ENCODE assay signal across 8 mouse cellular contexts in genomic region chr6:12748454-12748786, GRCm38 (mm10). TPM values are rescaled to one million over a fixed set of nuclear protein-coding genes. Genes with fewer than 3 reads are reported as not detected.
DNase-seq lines count a peak whose midpoint lies in the region; ATAC-seq and TF ChIP-seq lines count a peak whose summit lies in the region.

No protein-coding gene starts in this region.

- TF ChIP-seq EP300 in heart, adult 2 months (IDR thresholded peaks at IDR 0.05; ENCODE audit: insufficient read depth, low read depth, low read length) = no peak
- TF ChIP-seq EP300 in ES-Bruce4 (IDR thresholded peaks at IDR 0.05; ENCODE audit: insufficient read depth, low read depth, low read length) = no peak

- under 1% methylated on average over 6 of the region's 6 CpGs for WGBS in heart, adult 2 months
- 1% methylated on average over 6 of the region's 6 CpGs for WGBS in forebrain, embryonic 12.5 days
- under 1% methylated on average over 6 of the region's 6 CpGs for WGBS in limb, embryonic 14.5 days
- WGBS in stomach, embryonic 14.5 days = 1% methylated on average over 6 of the region's 6 CpGs

- H3K27me3 ChIP-seq in heart, adult 2 months (ENCODE audit: control insufficient read depth, insufficient read depth, low read length) = no peaks in the 10 kb centered on the region
- 0 out of 2 replicates have a peak, but pooled peaks cover 5% of the 10 kb centered on the region for H3K27me3 ChIP-seq in ES-Bruce4 (ENCODE audit: control insufficient read depth, insufficient read depth, low read length, poor library complexity, severe bottlenecking)
- peaks cover 10% of the 10 kb centered on the region for H3K27me3 ChIP-seq in forebrain, embryonic 12.5 days
- no peaks in the 10 kb centered on the region for H3K27me3 ChIP-seq in limb, embryonic 14.5 days (ENCODE audit: control insufficient read depth, insufficient read depth, low read length)
- H3K27me3 ChIP-seq in stomach, embryonic 14.5 days (ENCODE audit: control insufficient read depth, insufficient read depth, low read length) = no peaks in the 10 kb centered on the region

- no peak for TF ChIP-seq CTCF in heart, adult 2 months (IDR thresholded peaks at IDR 0.05)
- TF ChIP-seq CTCF in ES-Bruce4 (IDR thresholded peaks at IDR 0.05; ENCODE audit: low read depth, low read length) = no peak

- ATAC-seq in forebrain, embryonic 12.5 days (ENCODE audit: low FRiP score) = 0 out of 2 replicates have a peak, but pooled peaks have one; percentile 5
- peak; percentile 13; the same call in 1 of the 2 replicates for ATAC-seq in limb, embryonic 14.5 days (ENCODE audit: low FRiP score, low read depth)
- peak; percentile 23; the same call in 1 of the 2 replicates for ATAC-seq in stomach, embryonic 14.5 days (ENCODE audit: insufficient number of reproducible peaks, insufficient read depth, low FRiP score, low read depth)
- ATAC-seq in megakaryocyte-erythroid progenitor cell, adult 5-6 weeks (replicated peaks; ENCODE audit: low FRiP score, low TSS enrichment, poor library complexity, severe bottlenecking) = no peak

- peaks cover 4% of the 10 kb centered on the region for H3K4me1 ChIP-seq in heart, adult 2 months (ENCODE audit: control insufficient read depth, insufficient read depth, low read length)
- no peaks in the 10 kb centered on the region for H3K4me1 ChIP-seq in ES-Bruce4 (ENCODE audit: control insufficient read depth, insufficient read depth, low read length)
- H3K4me1 ChIP-seq in forebrain, embryonic 12.5 days = peaks cover 21% of the 10 kb centered on the region
- H3K4me1 ChIP-seq in limb, embryonic 14.5 days (ENCODE audit: control insufficient read depth, insufficient read depth, low read length) = peaks cover 3% of the 10 kb centered on the region; the same call in 1 of the 2 replicates
- no peaks in the 10 kb centered on the region for H3K4me1 ChIP-seq in stomach, embryonic 14.5 days (ENCODE audit: control insufficient read depth, insufficient read depth, low read length)

- peak overlapping the region; percentile 89 for H3K4me2 ChIP-seq in forebrain, embryonic 12.5 days
- H3K4me2 ChIP-seq in limb, embryonic 14.5 days (replicated peaks; ENCODE audit: low read depth, low read length, severe bottlenecking) = peak overlapping the region; percentile 95
- H3K4me2 ChIP-seq in stomach, embryonic 14.5 days (replicated peaks; ENCODE audit: low read depth, low read length) = peak overlapping the region; percentile 83

- no peaks in the 10 kb centered on the region for H3K79me2 ChIP-seq in heart, adult 2 months (replicated peaks; ENCODE audit: control insufficient read depth, insufficient read depth, low read length)

- intact Hi-C loops in heart, adult 2 months (cut with DNase I) = loop anchor here (10.0 kb wide), 2 partner anchors 204 to 394 kb away; no protein-coding TSS in a partner anchor

- H3K9me3 ChIP-seq in ES-Bruce4 (replicated peaks; ENCODE audit: control insufficient read depth, insufficient read depth, low read length, poor library complexity, severe bottlenecking) = no peaks in the 10 kb centered on the region
- H3K9me3 ChIP-seq in forebrain, embryonic 12.5 days = no peaks in the 10 kb centered on the region
- no peaks in the 10 kb centered on the region for H3K9me3 ChIP-seq in limb, embryonic 14.5 days (ENCODE audit: control insufficient read depth, low read length)
- H3K9me3 ChIP-seq in stomach, embryonic 14.5 days (ENCODE audit: control insufficient read depth, low read depth, low read length) = no peaks in the 10 kb centered on the region

- 0 out of 2 replicates have a peak, but pooled peaks have one; percentile 26 for TF ChIP-seq POLR2A in heart, adult 2 months (IDR thresholded peaks at IDR 0.05; ENCODE audit: insufficient read depth, low read depth, low read length)
- no peak for TF ChIP-seq POLR2A in ES-Bruce4 (IDR thresholded peaks at IDR 0.05; ENCODE audit: insufficient read depth, low read length)
- TF ChIP-seq POLR2A in limb, embryonic 14.5 days (IDR thresholded peaks at IDR 0.05; ENCODE audit: borderline replicate concordance, extremely low read depth, insufficient read depth, insufficient read length) = no peak

- H3K27ac ChIP-seq in heart, adult 2 months = peak overlapping the region; percentile 77
- H3K27ac ChIP-seq in ES-Bruce4 (ENCODE audit: insufficient read depth, low read length) = no peak overlapping the region
- peak overlapping the region; percentile 89 for H3K27ac ChIP-seq in forebrain, embryonic 12.5 days
- peak overlapping the region; percentile 81; the same call in 1 of the 2 replicates for H3K27ac ChIP-seq in limb, embryonic 14.5 days (replicated peaks; ENCODE audit: low read depth, low read length)
- H3K27ac ChIP-seq in stomach, embryonic 14.5 days (ENCODE audit: low read length) = peak overlapping the region; percentile 11; the same call in 1 of the 2 replicates

- H3K4me3 ChIP-seq in heart, adult 2 months = peak overlapping the region; percentile 61
- H3K4me3 ChIP-seq in ES-Bruce4 (ENCODE audit: low read depth, low read length) = peak overlapping the region; percentile 74
- peak overlapping the region; percentile 61 for H3K4me3 ChIP-seq in forebrain, embryonic 12.5 days (replicated peaks)
- H3K4me3 ChIP-seq in limb, embryonic 14.5 days (replicated peaks; ENCODE audit: low read length) = peak overlapping the region; percentile 71
- H3K4me3 ChIP-seq in stomach, embryonic 14.5 days (ENCODE audit: low read depth, low read length) = peak overlapping the region; percentile 47

- H3K36me3 ChIP-seq in heart, adult 2 months (ENCODE audit: control insufficient read depth, insufficient read depth, low read length) = peaks cover 1% of the 10 kb centered on the region; the same call in 1 of the 2 replicates
- no peaks in the 10 kb centered on the region for H3K36me3 ChIP-seq in ES-Bruce4 (ENCODE audit: control insufficient read depth, insufficient read depth, low read length, poor library complexity, severe bottlenecking)
- no peaks in the 10 kb centered on the region for H3K36me3 ChIP-seq in forebrain, embryonic 12.5 days (replicated peaks)
- H3K36me3 ChIP-seq in limb, embryonic 14.5 days (ENCODE audit: control insufficient read depth, insufficient read depth, low read length) = no peaks in the 10 kb centered on the region
- H3K36me3 ChIP-seq in stomach, embryonic 14.5 days (ENCODE audit: control insufficient read depth, insufficient read depth, low read length) = no peaks in the 10 kb centered on the region

- no peak for DNase-seq in heart, adult 2 months
- no peak for DNase-seq in heart, adult 9 months (ENCODE audit: low spot score in 2 of 2)
- peak; percentile 10 for DNase-seq in limb, embryonic 14.5 days (ENCODE audit: low spot score)
- no peak for DNase-seq in ovary, postnatal 36 days (ENCODE audit: low spot score)

- H3K9ac ChIP-seq in heart, adult 2 months (ENCODE audit: low read depth, low read length) = peak overlapping the region; percentile 79
- H3K9ac ChIP-seq in ES-Bruce4 (ENCODE audit: low read depth, poor library complexity, severe bottlenecking) = peak overlapping the region; percentile 65
- peak overlapping the region; percentile 77 for H3K9ac ChIP-seq in forebrain, embryonic 12.5 days
- peak overlapping the region; percentile 77 for H3K9ac ChIP-seq in limb, embryonic 14.5 days (ENCODE audit: low read depth, low read length, severe bottlenecking)
- peak overlapping the region; percentile 39 for H3K9ac ChIP-seq in stomach, embryonic 14.5 days (replicated peaks; ENCODE audit: low read depth, low read length)

RNA-seq across cellular contexts. Expression of gene Thsd7a, which starts 0.8 kb away (rescaled TPM):
- total RNA-seq in heart, adult 2 months (2021) = 10 to 100 TPM in 1 of 2 experiments, 1 to 10 TPM in 1; 9.4 to 13.9 TPM
- 1.8 and 3.9 TPM in 2 replicates for polyA plus RNA-seq in heart, adult 2 months (2012; rRNA removed)
- 2.4 and 3.3 TPM in 2 replicates for polyA plus RNA-seq in ES-Bruce4 (2011; ENCODE audit: insufficient read depth, insufficient read length, low read depth, missing spikeins)
- 11.3 and 12.3 TPM in 2 replicates for polyA plus RNA-seq in forebrain, embryonic 12.5 days (2016; fragmentation: Nextera tagmentation; extraction: Ambion mirVana)
- 2.7 and 3.0 TPM in 2 replicates for polyA plus RNA-seq in limb, embryonic 14.5 days (2012; rRNA removed)
- 5.5 and 5.8 TPM in 2 replicates for polyA plus RNA-seq in limb, embryonic 14.5 days (2014; fragmentation: Nextera tagmentation; extraction: Ambion mirVana)
- 4.1 and 4.4 TPM in 2 replicates for polyA plus RNA-seq in stomach, embryonic 14.5 days (2014; fragmentation: Nextera tagmentation; extraction: Ambion mirVana)
- total RNA-seq in megakaryocyte-erythroid progenitor cell, adult 5-6 weeks (2014; fragmentation: Nextera tagmentation) = not detected in 2 replicates
- not detected in 2 replicates for total RNA-seq in megakaryocyte-erythroid progenitor cell, adult 5-6 weeks (2017)
